Mouse (Mus musculus) olfactory bulb, adult 2 months (tissue): ENCODE results near the gene Lrrc1.

Source experiments
- CTCF ChIP-seq: fragments of 200-500 bp; IDR thresholded peaks from 2 replicates; pipeline ENCODE4 v1.5.1; 2012; ENCODE audit warnings: low read depth, mild to moderate bottlenecking, low read length, moderate library complexity; ENCODE audit not compliant: insufficient read depth
- POLR2A ChIP-seq: fragments of 200-500 bp; IDR thresholded peaks from 2 replicates; pipeline ENCODE4 v1.6.1; 2012; ENCODE audit warnings: mild to moderate bottlenecking, low read depth, low read length, moderate library complexity; ENCODE audit not compliant: insufficient read depth

GRCm38 (mm10) chr9:77432030-77432429 is 112.6 kb downstream of the Lrrc1 start:
- TF ChIP-seq CTCF (no peak), POLR2A (no peak)
